Mouse (Mus musculus): ENCODE measurements around the gene Med18.

DNA sequence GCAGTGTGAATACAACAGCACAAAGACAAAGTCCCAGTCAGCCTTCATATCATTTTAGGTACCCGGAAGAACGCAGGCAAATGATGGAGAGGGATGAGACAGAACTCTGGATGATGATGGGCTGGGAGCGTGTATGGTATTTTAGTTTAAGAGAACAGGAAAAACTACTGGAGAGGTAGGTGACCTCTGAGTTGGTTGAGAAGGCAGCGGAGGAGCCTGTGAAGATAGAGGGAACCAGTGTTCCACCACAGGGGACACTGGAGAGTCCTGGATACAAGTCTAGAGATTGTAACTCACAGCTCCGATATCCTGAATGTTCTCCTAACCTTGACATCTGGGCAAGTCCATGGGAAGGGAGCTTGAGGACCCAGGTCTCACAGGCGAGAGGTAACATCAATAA lies 42.5 kb upstream of the Med18 start:
- TF ChIP-seq POLR2AphosphoS2 (IDR thresholded peaks at IDR 0.05; ENCODE audit: low read length), result no peak
- TF ChIP-seq CTCF (IDR thresholded peaks at IDR 0.05 in 2 of 3, conservative IDR thresholded peaks at IDR 0.05 in 1 of 3; ENCODE audit: control insufficient read depth in 1 of 3, insufficient read depth in 1 of 3, low read depth in 2 of 3, low read length in 3 of 3, poor library complexity in 1 of 3, severe bottlenecking in 1 of 3), result no peak
- no peak for TF ChIP-seq POLR2A (IDR thresholded peaks at IDR 0.05; ENCODE audit: control insufficient read depth in 1 of 2, insufficient read depth in 1 of 2, low read depth in 1 of 2, low read length in 2 of 2, poor library complexity in 1 of 2)
- TF ChIP-seq POLR2AphosphoS5 (IDR thresholded peaks at IDR 0.05; ENCODE audit: borderline replicate concordance, low read depth, low read length), result no peak
- no peak for TF ChIP-seq TAL1 (IDR thresholded peaks at IDR 0.05; ENCODE audit: low read length)
- TF ChIP-seq GATA1 (IDR thresholded peaks at IDR 0.05; ENCODE audit: low read depth, low read length), result no peak
- TF ChIP-seq E2F4 (IDR thresholded peaks at IDR 0.05; ENCODE audit: borderline replicate concordance, low read depth, low read length), result no peak
- TF ChIP-seq MAX (IDR thresholded peaks at IDR 0.05; ENCODE audit: low read length), result no peak
- no peak for TF ChIP-seq UBTF (IDR thresholded peaks at IDR 0.05; ENCODE audit: borderline replicate concordance, insufficient read depth, low read depth, low read length)
- TF ChIP-seq NRF1 (IDR thresholded peaks at IDR 0.05; ENCODE audit: insufficient read depth, low read depth, low read length, poor library complexity, severe bottlenecking), result no peak
